Mouse (Mus musculus) adrenal gland, postnatal 4 days (tissue): ENCODE data around the gene C1rl. TPM values are rescaled to one million over a fixed set of nuclear protein-coding genes. Genes with fewer than 3 reads are reported as not detected.
"Not testable (repeated sequence)": the region's sequence is repeated elsewhere in the genome, so short reads cannot be mapped to it uniquely, and the experiment has no call there.

Source experiments
- DNase-seq, 2 experiments: peaks; one replicate each; pipeline ENCODE4 v3.0.0; 2021 to 2022; ENCODE audit warnings: low spot score in 2 of 2, mixed read lengths in 2 of 2
- total RNA-seq, 2 experiments: library from RNA; stranded (reverse); gene quantifications; 2 replicates each; pipeline ENCODE4 v1.2.3; 2021

Gene C1rl
- total RNA-seq, 2 experiments from 2014 or later = 13.2 to 19.9 TPM

- DNase-seq = not testable (repeated sequence)
Observed at GRCm38 (mm10) chr6:124471783-124472638, 20.9 kb upstream of the C1rl start.

DNA sequence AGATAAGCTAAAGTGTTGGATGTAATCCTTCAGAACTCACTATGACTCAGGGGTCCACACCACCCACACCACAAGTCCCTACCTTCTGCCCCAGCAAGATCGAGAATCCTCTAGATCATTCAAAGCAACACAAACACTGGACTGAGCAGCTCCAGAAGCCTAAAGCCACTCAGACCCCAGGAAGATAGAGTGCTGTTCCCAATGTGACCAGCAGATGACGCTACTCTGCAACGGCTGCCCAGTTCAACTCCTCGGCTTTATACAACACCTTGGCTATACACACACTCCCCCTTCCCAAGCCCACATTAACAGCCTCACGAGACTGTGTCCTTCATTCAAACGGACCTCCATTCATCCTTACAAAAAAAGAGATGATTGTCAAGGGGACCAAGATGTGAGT lies 20.1 kb upstream of the C1rl start:
- DNase-seq = peak in 1 of 2 experiments; percentile 36

GRCm38 (mm10) chr6:124474621-124475020 lies 18.3 kb upstream of the C1rl start:
- DNase-seq = no peak

- DNase-seq = not testable (repeated sequence)
Observed at GRCm38 (mm10) chr6:124475335-124476075, 17.4 kb upstream of the C1rl start.

DNA sequence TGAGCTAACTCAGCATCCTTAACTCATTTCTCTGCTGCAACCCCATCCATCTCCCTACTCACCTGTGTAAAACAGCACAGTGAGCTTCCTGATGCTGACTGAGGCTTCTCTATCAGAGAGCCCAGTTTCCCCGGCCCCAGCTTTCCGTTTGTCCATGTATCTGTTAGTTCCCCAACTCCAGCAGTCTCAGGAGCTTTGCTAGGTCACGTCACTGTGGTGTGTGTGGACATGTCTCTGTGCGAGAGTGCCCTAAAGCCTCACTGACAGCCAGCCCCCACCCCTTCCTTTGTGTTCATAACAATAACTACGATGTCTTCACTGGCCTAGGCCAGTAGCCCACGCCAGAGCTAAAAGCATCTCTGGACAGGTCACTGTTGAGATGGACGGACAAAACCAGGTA lies 16.7 kb upstream of the C1rl start:
- DNase-seq = no peak

DNA sequence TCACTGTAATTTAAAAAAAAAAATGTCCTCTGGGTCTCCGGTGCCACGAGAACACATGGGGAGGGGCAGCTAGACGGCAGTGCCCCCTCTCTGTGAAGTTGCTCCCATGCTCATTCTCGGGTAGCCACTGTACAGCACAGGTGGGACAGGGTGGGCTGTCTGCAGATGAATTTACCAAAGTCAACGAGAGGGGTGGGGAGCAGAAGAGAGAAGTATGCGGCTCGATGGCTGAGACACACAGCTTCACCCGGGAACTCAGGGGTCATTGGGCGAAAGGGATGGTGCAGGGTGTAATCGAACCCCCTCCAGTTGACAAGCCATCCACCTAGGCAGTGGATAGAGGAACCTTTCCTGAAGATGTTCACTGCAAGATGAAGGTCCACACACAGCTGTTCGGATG lies 16.1 kb upstream of the C1rl start:
- no peak for DNase-seq

DNA sequence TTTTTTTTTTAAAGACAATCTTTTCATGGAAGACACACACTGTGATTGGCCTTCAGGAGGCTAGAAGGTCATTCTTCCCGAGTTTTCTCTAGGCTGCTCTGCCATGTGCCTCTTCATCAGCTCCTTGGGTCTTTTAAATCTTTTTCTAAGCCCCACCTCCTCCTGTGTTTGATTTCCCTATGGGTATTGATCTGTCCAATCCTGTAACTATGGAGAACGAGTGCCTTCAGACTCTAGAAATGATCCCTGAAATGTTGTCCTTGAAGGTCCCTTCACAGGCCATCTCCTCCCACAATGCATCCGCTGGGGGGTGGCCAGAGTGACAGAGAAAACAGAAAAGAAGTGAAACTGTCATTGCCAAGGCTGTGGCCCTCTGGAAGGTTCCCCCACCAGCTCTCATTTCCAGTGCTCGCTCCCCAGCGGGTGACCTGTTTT lies 15.7 kb upstream of the C1rl start:
- no peak for DNase-seq

- no peak for DNase-seq
Observed at GRCm38 (mm10) chr6:124477922-124478651, 14.8 kb upstream of the C1rl start.

DNA sequence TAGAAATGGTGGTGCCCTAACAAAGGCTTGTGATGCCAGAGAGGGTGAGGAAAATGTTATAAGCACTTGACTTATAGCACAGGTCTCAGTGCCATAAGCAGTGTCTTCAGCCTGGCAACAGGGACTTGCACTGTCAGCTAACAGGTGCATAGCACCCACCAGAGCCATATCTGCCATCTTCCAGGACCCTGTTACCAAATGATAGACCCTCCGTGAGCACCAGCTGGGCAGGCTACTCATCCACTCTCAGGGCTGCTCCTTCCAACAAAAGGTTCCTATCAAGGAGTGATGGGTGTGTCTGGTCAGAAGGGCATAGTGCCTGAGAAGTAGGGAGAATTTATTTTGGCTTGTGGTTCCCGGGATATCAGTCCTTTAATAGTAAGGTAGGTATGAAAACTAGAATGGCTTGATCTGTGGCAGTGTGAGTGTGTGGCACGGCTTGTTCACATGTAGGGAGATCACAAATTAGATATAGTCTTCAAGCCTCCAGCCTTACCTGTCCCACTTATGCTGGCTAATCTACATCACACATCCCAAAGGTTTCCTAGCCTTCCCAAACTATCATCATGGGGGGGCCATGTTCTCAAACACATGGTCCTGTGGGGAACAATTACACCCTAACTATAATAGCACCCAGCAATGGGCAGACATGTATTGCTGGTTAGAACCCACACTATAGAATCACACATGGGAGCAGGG lies 13.9 kb upstream of the C1rl start:
- no peak for DNase-seq

- DNase-seq = no peak
Observed at GRCm38 (mm10) chr6:124479573-124479930, 13.4 kb upstream of the C1rl start.

DNA sequence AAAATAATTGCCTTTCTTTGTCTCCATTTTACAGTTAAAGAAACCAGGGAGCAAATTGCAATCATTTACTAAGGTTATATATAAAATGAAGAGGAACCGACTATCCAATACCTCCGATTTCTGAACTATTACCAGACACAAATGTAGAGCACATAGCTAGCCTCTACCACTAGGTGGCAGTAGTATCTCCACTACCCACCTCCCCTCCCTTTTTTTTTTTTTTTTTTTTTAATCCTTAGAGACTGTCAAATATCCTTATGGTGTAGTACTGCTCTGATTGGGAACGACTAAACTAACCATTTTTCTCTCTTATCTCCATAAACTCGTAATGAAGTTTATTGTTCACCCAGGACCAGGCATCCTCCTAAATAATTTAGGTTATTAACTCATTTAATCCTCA lies 12.6 kb upstream of the C1rl start:
- DNase-seq = no peak

GRCm38 (mm10) chr6:124481571-124481970 lies 11.3 kb upstream of the C1rl start:
- DNase-seq = no peak

DNA sequence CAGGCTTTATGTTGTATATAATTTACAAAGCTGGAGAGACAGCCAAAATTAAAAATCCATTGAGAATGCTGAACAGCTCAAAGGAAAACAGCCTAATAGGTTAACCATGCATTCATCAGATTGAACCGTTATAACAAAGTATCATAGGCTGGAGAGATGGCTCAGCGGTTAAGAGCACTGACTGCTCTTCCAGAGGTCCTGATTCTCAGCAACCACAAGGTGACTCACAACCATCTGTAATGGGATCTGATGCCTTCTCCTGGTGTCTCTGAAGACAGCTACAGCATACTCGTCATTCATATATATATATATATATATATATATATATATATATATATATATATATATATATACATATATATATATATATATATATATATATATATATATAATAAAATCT lies 9.1 kb upstream of the C1rl start:
- not testable (repeated sequence) for DNase-seq

DNA sequence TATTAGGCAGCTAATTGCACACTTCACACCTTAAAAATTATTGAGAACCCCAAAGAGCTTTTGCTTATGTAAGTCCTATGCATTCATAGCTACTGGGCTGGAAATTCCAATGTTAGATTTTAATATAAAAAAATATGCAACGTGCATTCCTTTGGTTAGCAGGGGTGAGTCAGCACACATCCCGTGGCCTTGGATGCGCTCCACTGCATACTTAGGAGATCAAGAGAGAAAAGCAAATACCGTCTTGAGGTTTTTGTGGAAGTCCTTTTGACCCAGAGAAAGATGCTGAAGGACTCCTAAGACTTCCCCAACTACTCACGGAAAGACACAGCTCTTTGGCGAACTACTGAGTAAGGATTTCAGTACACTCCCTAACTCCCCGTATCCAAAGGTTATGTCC lies 8.1 kb upstream of the C1rl start:
- no peak for DNase-seq

- DNase-seq = no peak
Observed at GRCm38 (mm10) chr6:124485414-124486144, 7.3 kb upstream of the C1rl start.

DNA sequence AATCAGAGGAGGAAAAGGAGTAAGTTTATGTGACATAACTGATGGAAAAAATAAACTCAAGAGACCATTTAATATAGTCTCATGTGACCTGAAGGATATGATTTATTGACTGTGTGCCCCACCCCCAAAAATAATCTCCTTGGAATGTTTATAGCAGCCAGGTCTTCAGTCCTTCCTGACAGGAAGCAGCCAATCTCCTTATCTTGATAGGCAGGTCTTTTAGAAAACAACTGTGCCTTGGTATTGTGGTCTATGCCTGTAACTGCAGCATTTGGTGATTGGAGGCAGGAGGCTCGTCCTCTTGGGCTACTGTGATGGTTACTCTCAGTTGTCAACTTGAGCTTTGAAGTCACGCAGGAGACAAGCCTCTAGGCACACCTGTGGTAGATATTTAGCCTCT lies 5.4 kb upstream of the C1rl start:
- no peak for DNase-seq

- no peak for DNase-seq
Observed at GRCm38 (mm10) chr6:124488952-124489351, 4.0 kb upstream of the C1rl start.

DNA sequence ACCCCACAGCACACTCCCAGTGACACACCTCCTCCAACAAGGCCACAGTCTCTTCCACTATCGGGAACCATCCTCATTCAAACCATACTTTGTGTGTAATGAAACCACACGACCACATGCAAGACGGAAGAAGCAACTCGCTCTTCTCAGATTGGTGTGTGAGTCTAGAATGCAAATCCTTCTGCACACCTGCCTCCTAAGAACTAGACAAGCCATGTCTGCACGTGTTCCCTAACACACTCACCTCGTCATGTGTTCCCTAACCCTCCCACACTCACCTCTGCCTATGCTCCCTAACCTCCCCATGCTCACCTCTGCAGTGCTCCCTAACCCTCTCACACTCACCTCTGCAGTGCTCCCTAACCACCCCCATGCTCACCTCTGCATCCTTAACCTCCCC lies 1.5 kb upstream of the C1rl start:
- DNase-seq = no peak

- no peak for DNase-seq
Observed at GRCm38 (mm10) chr6:124493886-124494285, 973 bp downstream of the C1rl start.

GRCm38 (mm10) chr6:124496054-124496453 lies 3.1 kb downstream of the C1rl start:
- no peak for DNase-seq
